Mouse (Mus musculus) lung, postnatal 25 days (tissue): ENCODE results near the gene Tmem266.

ENCODE experiments used
- DNase-seq: peaks from one replicate; pipeline ENCODE4 v3.0.0; 2022; ENCODE audit warnings: low spot score

Tmem266 gene

GRCm38 (mm10) chr9:55402276-55402675 is 75.6 kb downstream of the Tmem266 start:
- no peak for DNase-seq

GRCm38 (mm10) chr9:55404256-55404655 is 77.5 kb downstream of the Tmem266 start:
- DNase-seq = peak; percentile 13

- no peak for DNase-seq
These were observed 78.4 kb downstream of the Tmem266 start for GRCm38 (mm10) chr9:55404976-55405702.

- no peak for DNase-seq
These were observed 80.1 kb downstream of the Tmem266 start for GRCm38 (mm10) chr9:55406773-55407172.

- no peak for DNase-seq
These were observed 82.1 kb downstream of the Tmem266 start for GRCm38 (mm10) chr9:55408851-55409250.

- no peak for DNase-seq
These were observed 83.1 kb downstream of the Tmem266 start for GRCm38 (mm10) chr9:55409833-55410232.

- no peak for DNase-seq
These were observed 83.7 kb downstream of the Tmem266 start for GRCm38 (mm10) chr9:55410430-55410829.

GRCm38 (mm10) chr9:55411154-55411553 is 84.4 kb downstream of the Tmem266 start:
- DNase-seq = no peak

- DNase-seq = no peak
These were observed 95.1 kb downstream of the Tmem266 start for GRCm38 (mm10) chr9:55421786-55422185.

GRCm38 (mm10) chr9:55423451-55424424 is 97.0 kb downstream of the Tmem266 start:
- DNase-seq = no peak

GRCm38 (mm10) chr9:55425271-55425810 is 98.6 kb downstream of the Tmem266 start:
- no peak for DNase-seq

- peak; percentile 78 for DNase-seq
These were observed 102.7 kb downstream of the Tmem266 start for GRCm38 (mm10) chr9:55429242-55429975.

GRCm38 (mm10) chr9:55430133-55430532 is 103.4 kb downstream of the Tmem266 start:
- peak; percentile 23 for DNase-seq

GRCm38 (mm10) chr9:55432306-55433289 is 105.9 kb downstream of the Tmem266 start:
- DNase-seq = no peak

GRCm38 (mm10) chr9:55433875-55434274 is 107.2 kb downstream of the Tmem266 start:
- no peak for DNase-seq

GRCm38 (mm10) chr9:55438433-55438832 is 111.7 kb downstream of the Tmem266 start:
- DNase-seq = no peak

- no peak for DNase-seq
These were observed 112.6 kb downstream of the Tmem266 start for GRCm38 (mm10) chr9:55439206-55439780.

GRCm38 (mm10) chr9:55447509-55447908 is 120.8 kb downstream of the Tmem266 start:
- no peak for DNase-seq

- no peak for DNase-seq
These were observed 122.4 kb downstream of the Tmem266 start for GRCm38 (mm10) chr9:55449108-55449507.

- no peak for DNase-seq
These were observed 123.3 kb downstream of the Tmem266 start for GRCm38 (mm10) chr9:55450035-55450434.
